Mouse (Mus musculus) heart, postnatal 0 days (tissue): ENCODE measurements around the gene Ppp1r12a.
"Not testable (repeated sequence)": the region's sequence is repeated elsewhere in the genome, so short reads cannot be mapped to it uniquely, and the experiment has no call there.

Experiments
- CTCF ChIP-seq: IDR thresholded peaks from 2 replicates; pipeline ENCODE4 v1.5.1; 2016; ENCODE audit warnings: antibody characterized with exemption, control low read depth, low read depth
- EP300 ChIP-seq: IDR thresholded peaks from 2 replicates; pipeline ENCODE4 v1.6.1; 2016; ENCODE audit warnings: antibody characterized with exemption, low read depth

DNA sequence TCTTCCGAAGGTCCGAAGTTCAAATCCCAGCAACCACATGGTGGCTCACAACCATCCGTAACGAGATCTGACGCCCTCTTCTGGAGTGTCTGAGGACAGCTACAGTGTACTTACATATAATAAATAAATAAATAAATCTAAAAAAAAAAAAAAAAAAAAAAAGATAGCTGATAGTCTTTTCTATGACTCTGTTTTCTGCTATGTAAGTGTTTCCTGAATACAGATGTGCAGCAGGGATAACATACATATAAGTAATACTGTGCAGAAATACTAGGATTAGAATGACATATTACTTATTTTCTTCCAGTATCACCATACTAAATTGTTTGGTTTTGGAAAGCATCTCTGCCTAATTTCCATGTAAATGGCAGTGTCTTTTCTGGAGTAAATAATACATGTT, 119.1 kb downstream of the Ppp1r12a start:
- not testable (repeated sequence) for TF ChIP-seq CTCF, EP300
